Mouse (Mus musculus): Measurements from ENCODE around the gene Tmem234.

GRCm38 (mm10) chr4:129626035-129626434, 25.6 kb downstream of the Tmem234 start:
- TF ChIP-seq CTCF (IDR thresholded peaks at IDR 0.05; ENCODE audit: low read depth, low read length) (no peak), TAL1 (conservative IDR thresholded peaks at IDR 0.05; ENCODE audit: low read depth, low read length) (no peak), GATA1 (IDR thresholded peaks at IDR 0.05; ENCODE audit: borderline replicate concordance, low read length) (no peak), POLR2AphosphoS5 (IDR thresholded peaks at IDR 0.05; ENCODE audit: insufficient replicate concordance, low read depth, low read length) (no peak), GATA2 (IDR thresholded peaks at IDR 0.05; ENCODE audit: borderline replicate concordance, low read depth, low read length) (no peak)

Data from G1E (cell line).